Mouse (Mus musculus): ENCODE measurements around the gene Arhgap18. TPM values are rescaled to one million over a fixed set of nuclear protein-coding genes. Genes with fewer than 3 reads are reported as not detected.
A peak's percentile ranks its signal among the peaks of the same experiment; 100 is the strongest.

The Arhgap18 gene
- total RNA-seq, 1 experiment from 2014 or later, result 95.5 TPM

DNA sequence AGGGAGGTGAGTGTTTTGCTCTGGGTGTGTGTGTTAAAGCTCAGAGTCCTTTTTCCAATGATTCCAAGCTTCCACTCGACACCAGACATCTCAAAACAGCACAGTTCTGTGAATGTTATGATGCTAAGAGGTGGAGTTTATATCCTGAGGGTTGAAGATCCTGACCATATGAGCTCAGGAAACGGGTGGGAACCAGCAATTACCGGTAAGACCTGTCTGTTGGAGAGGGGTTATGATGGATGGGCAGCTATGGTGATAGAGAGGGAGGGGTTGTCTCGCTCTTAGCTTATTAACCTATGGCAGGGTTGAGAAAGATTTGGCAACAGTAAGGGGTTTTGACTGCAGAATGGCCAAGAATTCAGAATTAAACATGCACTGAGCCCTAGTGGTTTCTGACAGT, 58.1 kb downstream of the Arhgap18 start:
- peak in 1 of 2 experiments; percentile 14; a peak in 1 of 4 replicates for ATAC-seq (replicated peaks in 1 of 2; ENCODE audit: insufficient read depth in 1 of 2, low FRiP score in 2 of 2, low TSS enrichment in 1 of 2, low read depth in 1 of 2, poor library complexity in 2 of 2, severe bottlenecking in 2 of 2)

DNA sequence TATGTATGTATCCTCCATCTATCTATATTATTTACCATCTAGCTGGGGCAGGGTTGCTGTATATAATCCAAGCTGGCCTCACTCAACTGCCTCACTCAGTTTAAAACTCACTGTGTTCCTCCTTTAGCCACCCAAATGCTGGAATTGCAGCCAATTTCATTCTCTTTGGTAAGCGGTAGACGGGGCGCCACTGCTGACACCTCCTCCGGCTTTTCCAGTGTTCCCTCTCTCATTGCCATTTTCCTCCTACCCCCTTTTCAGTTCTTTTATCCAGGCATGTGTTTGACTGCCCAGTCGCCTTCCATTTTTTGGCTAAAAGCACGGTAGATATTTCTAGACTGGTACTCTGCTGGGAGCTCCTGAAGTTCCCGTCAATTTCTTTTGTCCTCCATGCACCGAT, 62.4 kb downstream of the Arhgap18 start:
- no peak for ATAC-seq (replicated peaks in 1 of 2; ENCODE audit: insufficient read depth in 1 of 2, low FRiP score in 2 of 2, low TSS enrichment in 1 of 2, low read depth in 1 of 2, poor library complexity in 2 of 2, severe bottlenecking in 2 of 2)

DNA sequence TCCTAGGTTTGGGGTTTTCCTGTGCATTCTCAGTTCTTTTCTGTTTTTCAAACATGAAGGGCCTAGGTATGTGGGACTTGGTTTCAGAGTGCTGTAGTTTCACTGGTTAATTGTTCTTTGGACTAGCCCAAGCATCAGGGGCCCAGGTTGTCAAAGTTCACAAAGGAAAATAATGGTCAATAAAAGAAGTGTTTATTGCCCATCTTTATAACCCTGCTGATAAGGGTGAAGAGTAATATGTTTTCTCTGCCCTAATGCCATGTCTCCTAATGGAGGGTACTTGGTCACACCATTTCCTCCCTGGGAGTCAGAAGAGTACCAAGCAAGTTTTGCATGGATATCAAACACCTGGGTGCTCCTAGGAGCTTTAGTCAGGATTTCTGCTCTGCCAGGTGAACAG, 67.1 kb downstream of the Arhgap18 start:
- ATAC-seq (replicated peaks in 1 of 2; ENCODE audit: insufficient read depth in 1 of 2, low FRiP score in 2 of 2, low TSS enrichment in 1 of 2, low read depth in 1 of 2, poor library complexity in 2 of 2, severe bottlenecking in 2 of 2), result no peak

DNA sequence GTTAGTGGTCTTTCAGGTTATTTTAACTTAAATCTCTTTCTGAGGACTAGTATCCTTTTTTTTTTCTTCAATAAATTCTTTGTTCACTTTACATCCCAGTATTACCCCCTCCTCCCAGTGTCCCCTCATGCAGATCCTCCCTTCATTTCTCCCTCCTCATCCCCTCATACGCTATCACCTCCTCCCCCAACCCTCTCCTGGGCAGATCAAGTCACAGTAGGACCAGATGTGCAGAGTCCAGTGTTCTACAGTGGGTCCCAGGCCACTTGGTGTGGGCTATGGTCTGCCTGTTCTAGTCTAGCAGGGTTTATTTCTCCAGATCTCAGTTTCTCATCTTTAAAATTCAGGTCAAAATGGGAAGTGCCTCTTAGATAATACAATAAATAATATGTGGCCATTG, 67.7 kb downstream of the Arhgap18 start:
- ATAC-seq (replicated peaks in 1 of 2; ENCODE audit: insufficient read depth in 1 of 2, low FRiP score in 2 of 2, low TSS enrichment in 1 of 2, low read depth in 1 of 2, poor library complexity in 2 of 2, severe bottlenecking in 2 of 2), result no peak

- ATAC-seq (replicated peaks in 1 of 2; ENCODE audit: insufficient read depth in 1 of 2, low FRiP score in 2 of 2, low TSS enrichment in 1 of 2, low read depth in 1 of 2, poor library complexity in 2 of 2, severe bottlenecking in 2 of 2), result no peak
Observed at GRCm38 (mm10) chr10:26823997-26824396, 70.8 kb downstream of the Arhgap18 start.

DNA sequence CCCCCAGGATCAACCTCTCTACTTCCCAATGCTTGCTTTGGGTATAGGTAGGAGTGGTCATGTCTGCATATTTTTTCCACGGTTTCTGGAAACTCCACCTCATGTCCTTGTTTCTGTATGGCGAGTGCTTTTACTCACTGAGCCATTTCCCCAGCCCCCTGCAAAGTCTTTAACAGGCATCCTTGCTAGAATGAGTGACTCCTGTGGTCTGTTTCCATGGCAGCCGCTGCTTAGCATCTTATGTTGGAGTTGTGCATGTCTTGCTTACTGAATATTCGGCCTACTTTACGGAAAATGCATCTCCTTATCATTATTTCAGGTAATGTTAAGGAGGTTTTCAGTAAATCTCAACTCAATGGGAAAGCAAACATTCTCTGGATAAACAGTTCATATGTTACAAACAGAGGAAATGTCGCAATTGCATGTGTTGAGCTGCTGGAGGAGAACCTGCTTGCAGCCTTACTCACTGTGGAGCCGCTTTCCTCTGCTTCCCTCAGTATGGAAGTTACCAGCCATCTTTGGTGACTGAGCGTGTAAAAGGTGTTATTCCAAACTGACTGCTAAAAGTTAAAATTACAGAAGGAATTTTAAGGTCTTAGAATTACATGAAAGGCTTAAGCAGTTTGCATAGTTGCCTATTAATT, 72.1 kb downstream of the Arhgap18 start:
- ATAC-seq (replicated peaks in 1 of 2; ENCODE audit: insufficient read depth in 1 of 2, low FRiP score in 2 of 2, low TSS enrichment in 1 of 2, low read depth in 1 of 2, poor library complexity in 2 of 2, severe bottlenecking in 2 of 2), result no peak

DNA sequence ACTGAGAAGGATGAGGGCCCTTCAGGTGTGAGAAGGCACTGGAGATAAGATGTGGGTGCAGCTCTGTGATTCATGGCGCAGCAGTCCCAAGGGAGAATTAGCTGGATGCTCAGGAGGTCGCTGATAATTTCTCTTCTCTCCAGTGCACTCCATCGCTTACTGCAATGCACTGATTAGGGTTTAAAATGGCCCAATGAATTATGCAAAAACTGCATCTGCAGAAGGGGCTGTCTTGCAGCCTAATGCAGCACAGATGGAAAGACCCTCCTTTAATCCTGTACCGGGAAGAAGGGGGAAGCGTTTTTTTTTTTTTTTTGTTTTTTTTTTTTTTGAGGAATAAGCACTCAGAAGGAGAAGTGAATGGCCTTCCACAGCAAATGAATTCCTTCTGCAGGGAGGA, 74.1 kb downstream of the Arhgap18 start:
- ATAC-seq (replicated peaks in 1 of 2; ENCODE audit: insufficient read depth in 1 of 2, low FRiP score in 2 of 2, low TSS enrichment in 1 of 2, low read depth in 1 of 2, poor library complexity in 2 of 2, severe bottlenecking in 2 of 2), result no peak

- ATAC-seq (replicated peaks in 1 of 2; ENCODE audit: insufficient read depth in 1 of 2, low FRiP score in 2 of 2, low TSS enrichment in 1 of 2, low read depth in 1 of 2, poor library complexity in 2 of 2, severe bottlenecking in 2 of 2), result peak; percentile 26 to 42; a peak in 2 of 4 replicates
Observed at GRCm38 (mm10) chr10:26828412-26829137, 75.4 kb downstream of the Arhgap18 start.

DNA sequence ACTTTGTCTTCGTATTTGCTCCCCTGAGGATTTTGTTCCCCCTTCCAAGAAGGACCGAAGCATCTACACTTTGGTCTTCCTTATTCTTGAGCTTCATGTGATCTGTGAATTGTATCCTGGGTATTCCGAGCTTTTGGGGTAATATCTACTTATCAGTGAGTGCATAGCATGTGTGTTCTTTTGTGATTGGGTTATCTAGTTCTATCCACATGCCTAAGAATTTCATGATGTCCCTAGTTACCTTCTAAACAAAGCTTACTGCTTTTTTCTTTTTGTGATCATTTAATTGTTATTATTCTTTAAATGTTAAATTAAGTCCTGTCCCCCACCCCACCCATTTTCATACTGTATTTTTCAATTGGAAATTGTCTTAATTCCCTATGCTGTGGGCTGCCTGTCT, 78.8 kb downstream of the Arhgap18 start:
- no peak for ATAC-seq (replicated peaks in 1 of 2; ENCODE audit: insufficient read depth in 1 of 2, low FRiP score in 2 of 2, low TSS enrichment in 1 of 2, low read depth in 1 of 2, poor library complexity in 2 of 2, severe bottlenecking in 2 of 2)

- no peak for ATAC-seq (replicated peaks in 1 of 2; ENCODE audit: insufficient read depth in 1 of 2, low FRiP score in 2 of 2, low TSS enrichment in 1 of 2, low read depth in 1 of 2, poor library complexity in 2 of 2, severe bottlenecking in 2 of 2)
Observed at GRCm38 (mm10) chr10:26832669-26833249, 79.5 kb downstream of the Arhgap18 start.

- ATAC-seq (replicated peaks in 1 of 2; ENCODE audit: insufficient read depth in 1 of 2, low FRiP score in 2 of 2, low TSS enrichment in 1 of 2, low read depth in 1 of 2, poor library complexity in 2 of 2, severe bottlenecking in 2 of 2), result no peak
Observed at GRCm38 (mm10) chr10:26833393-26833792, 80.2 kb downstream of the Arhgap18 start.

- no peak for ATAC-seq (replicated peaks in 1 of 2; ENCODE audit: insufficient read depth in 1 of 2, low FRiP score in 2 of 2, low TSS enrichment in 1 of 2, low read depth in 1 of 2, poor library complexity in 2 of 2, severe bottlenecking in 2 of 2)
Observed at GRCm38 (mm10) chr10:26849311-26849710, 96.1 kb downstream of the Arhgap18 start.

DNA sequence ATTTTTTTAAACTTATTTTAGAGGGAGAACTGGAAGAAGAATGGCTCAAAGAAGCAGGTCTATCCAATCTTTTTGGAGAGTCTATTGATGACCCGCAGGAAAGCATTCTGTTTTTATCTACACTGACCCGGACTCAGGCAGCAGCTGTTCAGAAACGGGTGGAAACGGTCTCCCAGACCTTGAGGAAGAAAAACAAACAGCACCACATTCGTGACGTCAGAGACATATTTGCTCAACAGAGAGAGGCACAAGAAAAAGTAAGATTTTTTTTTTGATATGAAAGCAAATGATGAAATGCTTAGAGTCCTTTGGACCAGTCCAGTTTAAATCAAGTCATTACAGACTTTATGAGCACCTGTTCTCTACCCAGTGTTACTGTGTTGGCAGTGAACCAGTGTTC, 96.6 kb downstream of the Arhgap18 start:
- no peak for ATAC-seq (replicated peaks in 1 of 2; ENCODE audit: insufficient read depth in 1 of 2, low FRiP score in 2 of 2, low TSS enrichment in 1 of 2, low read depth in 1 of 2, poor library complexity in 2 of 2, severe bottlenecking in 2 of 2)

DNA sequence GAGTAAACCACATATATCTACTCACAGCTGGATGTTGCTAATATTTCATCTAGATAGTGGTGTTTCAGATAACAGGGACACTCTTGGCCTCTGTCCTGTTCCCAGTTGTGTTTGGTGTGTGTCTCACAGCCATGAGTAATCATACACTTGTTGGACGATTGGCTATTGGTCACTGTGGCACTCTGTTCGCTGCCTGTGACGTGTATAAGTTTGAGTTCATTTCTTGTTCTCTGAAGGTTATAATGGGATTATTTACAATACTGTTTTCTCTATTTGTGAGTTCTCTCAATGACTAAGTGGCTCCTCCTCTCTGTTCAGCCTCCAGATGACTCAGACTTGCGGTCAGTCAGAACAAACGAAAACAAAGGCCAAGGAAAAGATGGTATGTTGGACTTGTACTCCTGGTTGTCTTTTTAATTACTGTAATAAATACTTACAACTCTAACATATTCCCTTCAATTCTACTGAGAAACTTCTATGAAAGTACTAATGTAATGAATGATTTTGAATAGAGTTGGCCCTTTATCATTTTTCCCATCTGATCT, 101.4 kb downstream of the Arhgap18 start:
- no peak for ATAC-seq (replicated peaks in 1 of 2; ENCODE audit: insufficient read depth in 1 of 2, low FRiP score in 2 of 2, low TSS enrichment in 1 of 2, low read depth in 1 of 2, poor library complexity in 2 of 2, severe bottlenecking in 2 of 2)

- no peak for ATAC-seq (replicated peaks in 1 of 2; ENCODE audit: insufficient read depth in 1 of 2, low FRiP score in 2 of 2, low TSS enrichment in 1 of 2, low read depth in 1 of 2, poor library complexity in 2 of 2, severe bottlenecking in 2 of 2)
Observed at GRCm38 (mm10) chr10:26855851-26856535, 102.8 kb downstream of the Arhgap18 start.

DNA sequence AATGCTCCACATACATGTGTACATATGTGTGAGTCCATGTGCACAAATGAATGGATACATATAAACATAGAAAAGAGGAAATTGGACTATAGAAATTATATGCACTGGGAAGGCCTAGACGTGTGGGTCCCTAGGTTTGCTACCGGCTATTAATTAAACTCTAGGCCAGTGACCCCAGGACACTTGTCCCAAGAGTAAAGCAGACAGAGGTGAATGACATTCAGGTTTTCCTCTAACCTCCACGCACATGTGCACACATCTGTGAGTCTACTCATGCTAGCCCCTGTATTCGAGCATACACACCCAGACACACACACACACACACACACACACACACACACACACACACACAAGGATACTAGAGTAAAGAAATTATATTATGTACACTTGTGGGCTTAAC, 104.4 kb downstream of the Arhgap18 start:
- no peak for ATAC-seq (replicated peaks in 1 of 2; ENCODE audit: insufficient read depth in 1 of 2, low FRiP score in 2 of 2, low TSS enrichment in 1 of 2, low read depth in 1 of 2, poor library complexity in 2 of 2, severe bottlenecking in 2 of 2)

GRCm38 (mm10) chr10:26858537-26858936, 105.3 kb downstream of the Arhgap18 start:
- no peak for ATAC-seq (replicated peaks in 1 of 2; ENCODE audit: insufficient read depth in 1 of 2, low FRiP score in 2 of 2, low TSS enrichment in 1 of 2, low read depth in 1 of 2, poor library complexity in 2 of 2, severe bottlenecking in 2 of 2)

DNA sequence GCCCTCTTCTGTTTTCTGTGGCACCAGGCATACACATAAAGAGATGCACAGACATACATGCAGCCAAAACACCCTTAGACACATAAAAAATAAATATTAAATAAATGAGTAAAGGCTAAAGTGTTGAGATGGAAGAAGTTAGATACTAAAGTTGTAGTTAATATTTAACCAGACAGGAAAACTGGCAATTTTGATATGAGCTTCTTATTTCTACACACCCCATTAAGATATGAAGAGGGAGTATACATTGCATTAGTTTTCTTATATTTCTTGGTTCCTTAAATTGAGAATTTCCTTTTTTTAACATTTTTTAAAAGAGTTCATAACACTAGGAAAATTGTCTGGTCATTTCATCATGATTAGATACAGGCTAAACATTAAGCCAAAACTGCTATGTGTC, 108.0 kb downstream of the Arhgap18 start:
- ATAC-seq (replicated peaks in 1 of 2; ENCODE audit: insufficient read depth in 1 of 2, low FRiP score in 2 of 2, low TSS enrichment in 1 of 2, low read depth in 1 of 2, poor library complexity in 2 of 2, severe bottlenecking in 2 of 2), result no peak
